Mouse (Mus musculus): ENCODE results near the gene C2cd4c. TPM values are rescaled to one million over a fixed set of nuclear protein-coding genes. Genes with fewer than 3 reads are reported as not detected.

C2cd4c gene
- total and polyA plus RNA-seq, 2 experiments from 2014 or later: not detected

DNA sequence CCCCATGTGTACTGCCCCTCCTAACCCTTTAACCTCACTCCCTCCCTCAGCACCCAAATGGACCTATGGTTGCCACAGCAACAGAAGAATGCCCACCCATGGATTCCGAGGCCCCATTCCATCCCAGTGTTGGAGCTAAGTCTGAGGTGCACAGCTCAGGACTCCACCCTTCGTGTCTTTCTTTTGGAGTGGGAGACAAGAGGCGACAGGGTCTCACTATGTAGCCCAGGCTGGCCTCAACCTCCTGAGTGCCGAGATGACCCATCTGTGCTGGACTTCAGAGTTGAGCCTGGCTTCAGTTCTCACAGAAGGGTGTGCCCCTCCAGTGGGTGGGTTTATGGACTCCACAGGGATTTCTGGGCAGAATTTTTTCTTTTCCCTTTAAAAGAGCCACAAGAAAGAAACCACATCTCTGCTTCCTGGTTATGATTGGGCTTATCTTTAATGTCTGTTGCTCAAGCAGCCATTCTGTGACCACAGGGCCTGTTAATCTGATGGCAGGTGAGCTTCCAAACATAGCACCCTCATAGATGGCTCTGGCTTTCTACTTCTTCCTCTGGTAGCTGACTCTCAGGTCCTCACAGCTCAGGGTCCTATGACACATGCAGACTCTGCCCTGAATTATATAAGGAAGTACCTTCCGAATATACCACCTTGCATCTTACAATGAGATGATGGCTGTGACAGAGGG is 26.6 kb downstream of the C2cd4c start, which contains the start of gene Theg:
Gene Theg, minus strand, starts transcription at position 271 of the 691 bp plus-strand sequence.
- Histone ChIP-seq H3K27me3 (ENCODE audit: control insufficient read depth, insufficient read depth, low read length) (no peaks in the 10 kb centered on the region), H3K4me3 (ENCODE audit: low read depth, low read length) (no peak within 1 kb of the TSS), H3K4me1 (ENCODE audit: control insufficient read depth, insufficient read depth) (no peaks in the 10 kb centered on the region), H3K9ac (replicated peaks; ENCODE audit: low read depth, low read length) (no peak within 1 kb of the TSS), H3K4me2 (ENCODE audit: low read depth, low read length) (no peak within 1 kb of the TSS), H3K9me3 (replicated peaks; ENCODE audit: control insufficient read depth, low read length) (no peaks in the 10 kb centered on the region), H3K36me3 (replicated peaks; ENCODE audit: control insufficient read depth, insufficient read depth, low read length) (no peaks in the 10 kb centered on the region), H3K27ac (ENCODE audit: low read depth) (no peak within 1 kb of the TSS)
- WGBS: 71% methylated on average over 5 of the region's 5 CpGs
- no peak for TF ChIP-seq EP300 (IDR thresholded peaks at IDR 0.05; ENCODE audit: low read depth)
- no peak for TF ChIP-seq CTCF (IDR thresholded peaks at IDR 0.05; ENCODE audit: low read depth)
- DNase-seq (ENCODE audit: low spot score) (no peak), ATAC-seq (ENCODE audit: insufficient read depth, low read depth) (no peak)

DNA sequence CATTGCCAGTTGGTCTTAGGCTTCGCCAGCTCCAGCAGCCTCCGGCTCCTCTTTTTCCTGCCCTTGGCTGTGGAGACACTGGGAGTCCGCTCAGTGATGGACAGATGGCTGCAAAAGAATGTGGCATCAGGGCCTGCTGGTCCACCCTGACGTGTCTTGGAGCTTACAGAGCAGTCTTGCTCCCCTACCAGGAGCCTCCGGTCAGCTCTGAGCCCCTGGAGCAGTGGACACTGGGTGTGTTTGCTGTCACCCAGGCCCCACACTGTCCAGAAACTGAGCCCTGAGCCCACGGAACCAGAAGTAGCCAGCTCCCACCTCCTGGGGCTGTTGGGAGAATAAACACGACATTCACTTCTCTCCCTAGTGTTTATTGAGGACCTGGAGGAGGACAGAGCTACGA is 27.6 kb downstream of the C2cd4c start:
- H3K27me3 ChIP-seq (ENCODE audit: control insufficient read depth, insufficient read depth, low read length): no peaks in the 10 kb centered on the region
- DNase-seq (ENCODE audit: low spot score) (no peak), ATAC-seq (ENCODE audit: insufficient read depth, low read depth) (no peak)
- WGBS: 64% methylated on average over 8 of the region's 8 CpGs
- no peaks in the 10 kb centered on the region for H3K9me3 ChIP-seq (replicated peaks; ENCODE audit: control insufficient read depth, low read length)
- H3K4me1 ChIP-seq (ENCODE audit: control insufficient read depth, insufficient read depth): no peaks in the 10 kb centered on the region
- TF ChIP-seq CTCF (IDR thresholded peaks at IDR 0.05; ENCODE audit: low read depth): no peak
- no peak for TF ChIP-seq EP300 (IDR thresholded peaks at IDR 0.05; ENCODE audit: low read depth)
- no peak overlapping the region for H3K27ac ChIP-seq (ENCODE audit: low read depth)
- H3K36me3 ChIP-seq (replicated peaks; ENCODE audit: control insufficient read depth, insufficient read depth, low read length): no peaks in the 10 kb centered on the region
- H3K9ac ChIP-seq (replicated peaks; ENCODE audit: low read depth, low read length): no peak overlapping the region
- no peak overlapping the region for H3K4me2 ChIP-seq (ENCODE audit: low read depth, low read length)
- H3K4me3 ChIP-seq (ENCODE audit: low read depth, low read length): no peak overlapping the region

GRCm38 (mm10) chr10:79585723-79586122 is 28.1 kb downstream of the C2cd4c start:
- 88% methylated on average over 5 of the region's 5 CpGs for WGBS

DNA sequence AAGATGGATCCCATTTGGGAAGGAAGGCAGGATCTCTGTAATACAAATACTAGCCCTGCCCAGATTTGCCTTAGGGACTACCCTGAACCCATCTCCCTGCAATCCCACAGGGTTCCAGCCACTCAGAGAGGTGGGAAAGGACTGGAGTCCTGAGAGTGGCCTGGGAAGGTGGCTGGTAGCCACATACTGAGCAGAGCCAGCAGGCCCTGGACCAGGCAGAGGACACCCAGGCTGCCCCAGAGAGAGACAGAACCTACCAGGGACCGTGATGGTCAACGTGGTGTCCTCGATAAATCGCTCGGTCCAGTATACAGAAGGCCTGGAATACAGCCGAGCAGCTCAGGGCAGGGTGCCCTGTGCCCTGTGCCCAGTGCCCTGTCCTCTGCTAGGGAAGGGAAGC is 28.7 kb downstream of the C2cd4c start:
- no peaks in the 10 kb centered on the region for H3K36me3 ChIP-seq (replicated peaks; ENCODE audit: control insufficient read depth, insufficient read depth, low read length)
- no peak overlapping the region for H3K27ac ChIP-seq (ENCODE audit: low read depth)
- no peaks in the 10 kb centered on the region for H3K9me3 ChIP-seq (replicated peaks; ENCODE audit: control insufficient read depth, low read length)
- 86% methylated on average over 6 of the region's 6 CpGs for WGBS
- no peak overlapping the region for H3K4me3 ChIP-seq (ENCODE audit: low read depth, low read length)
- H3K27me3 ChIP-seq (ENCODE audit: control insufficient read depth, insufficient read depth, low read length): no peaks in the 10 kb centered on the region
- H3K9ac ChIP-seq (replicated peaks; ENCODE audit: low read depth, low read length): no peak overlapping the region
- TF ChIP-seq CTCF (IDR thresholded peaks at IDR 0.05; ENCODE audit: low read depth) (no peak), EP300 (IDR thresholded peaks at IDR 0.05; ENCODE audit: low read depth) (no peak)
- no peaks in the 10 kb centered on the region for H3K4me1 ChIP-seq (ENCODE audit: control insufficient read depth, insufficient read depth)
- DNase-seq (ENCODE audit: low spot score) (no peak), ATAC-seq (ENCODE audit: insufficient read depth, low read depth) (no peak)
- no peak overlapping the region for H3K4me2 ChIP-seq (ENCODE audit: low read depth, low read length)

More at GRCm38 (mm10) chr10:79585723-79586122, 28.1 kb downstream of the C2cd4c start:
- H3K4me3 ChIP-seq (ENCODE audit: low read depth, low read length): no peak overlapping the region
- no peak overlapping the region for H3K27ac ChIP-seq (ENCODE audit: low read depth)
- H3K27me3 ChIP-seq (ENCODE audit: control insufficient read depth, insufficient read depth, low read length): no peaks in the 10 kb centered on the region
- no peak for TF ChIP-seq CTCF (IDR thresholded peaks at IDR 0.05; ENCODE audit: low read depth)
- TF ChIP-seq EP300 (IDR thresholded peaks at IDR 0.05; ENCODE audit: low read depth): no peak
- no peak for ATAC-seq (ENCODE audit: insufficient read depth, low read depth)
- H3K36me3 ChIP-seq (replicated peaks; ENCODE audit: control insufficient read depth, insufficient read depth, low read length): no peaks in the 10 kb centered on the region
- no peak for DNase-seq (ENCODE audit: low spot score)
- H3K9me3 ChIP-seq (replicated peaks; ENCODE audit: control insufficient read depth, low read length): no peaks in the 10 kb centered on the region
- no peaks in the 10 kb centered on the region for H3K4me1 ChIP-seq (ENCODE audit: control insufficient read depth, insufficient read depth)
- H3K9ac ChIP-seq (replicated peaks; ENCODE audit: low read depth, low read length): no peak overlapping the region
- no peak overlapping the region for H3K4me2 ChIP-seq (ENCODE audit: low read depth, low read length)

DNA sequence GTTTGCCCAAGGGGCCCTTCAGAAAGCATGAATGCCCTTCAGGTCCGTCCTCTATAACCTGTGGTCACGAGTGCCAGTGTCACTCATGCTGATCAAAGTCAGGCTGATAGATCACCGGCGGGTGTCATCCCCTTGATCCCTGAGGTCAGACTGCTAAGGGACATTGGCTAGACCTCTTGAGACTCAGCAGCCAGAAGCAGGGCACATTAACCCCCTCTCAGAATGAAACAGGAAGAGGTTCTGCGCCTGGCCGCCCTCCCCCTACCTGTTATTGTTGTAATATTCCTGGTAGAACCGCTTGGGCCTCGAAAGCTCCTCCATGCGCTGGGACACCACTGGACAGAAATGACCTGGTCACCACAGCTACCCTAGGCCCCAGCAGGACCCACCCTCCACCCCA is 29.4 kb downstream of the C2cd4c start:
- Histone ChIP-seq H3K27me3 (ENCODE audit: control insufficient read depth, insufficient read depth, low read length) (no peaks in the 10 kb centered on the region), H3K27ac (ENCODE audit: low read depth) (no peak overlapping the region), H3K4me3 (ENCODE audit: low read depth, low read length) (no peak overlapping the region), H3K9ac (replicated peaks; ENCODE audit: low read depth, low read length) (no peak overlapping the region), H3K4me2 (ENCODE audit: low read depth, low read length) (no peak overlapping the region), H3K36me3 (replicated peaks; ENCODE audit: control insufficient read depth, insufficient read depth, low read length) (no peaks in the 10 kb centered on the region), H3K9me3 (replicated peaks; ENCODE audit: control insufficient read depth, low read length) (no peaks in the 10 kb centered on the region), H3K4me1 (ENCODE audit: control insufficient read depth, insufficient read depth) (no peaks in the 10 kb centered on the region)
- TF ChIP-seq EP300 (IDR thresholded peaks at IDR 0.05; ENCODE audit: low read depth) (no peak), CTCF (IDR thresholded peaks at IDR 0.05; ENCODE audit: low read depth) (no peak)
- DNase-seq (ENCODE audit: low spot score) (no peak), ATAC-seq (ENCODE audit: insufficient read depth, low read depth) (no peak)
- 57% methylated on average over 9 of the region's 9 CpGs for WGBS

GRCm38 (mm10) chr10:79584021-79584420 is 29.8 kb downstream of the C2cd4c start:
- H3K27ac ChIP-seq (ENCODE audit: low read depth): no peak overlapping the region
- 43% methylated on average over 7 of the region's 7 CpGs for WGBS
- no peaks in the 10 kb centered on the region for H3K27me3 ChIP-seq (ENCODE audit: control insufficient read depth, insufficient read depth, low read length)
- ATAC-seq (ENCODE audit: insufficient read depth, low read depth): no peak
- TF ChIP-seq EP300 (IDR thresholded peaks at IDR 0.05; ENCODE audit: low read depth): no peak
- TF ChIP-seq CTCF (IDR thresholded peaks at IDR 0.05; ENCODE audit: low read depth): no peak
- no peaks in the 10 kb centered on the region for H3K4me1 ChIP-seq (ENCODE audit: control insufficient read depth, insufficient read depth)
- no peak for DNase-seq (ENCODE audit: low spot score)
- H3K4me2 ChIP-seq (ENCODE audit: low read depth, low read length): no peak overlapping the region
- no peak overlapping the region for H3K9ac ChIP-seq (replicated peaks; ENCODE audit: low read depth, low read length)
- no peak overlapping the region for H3K4me3 ChIP-seq (ENCODE audit: low read depth, low read length)
- H3K9me3 ChIP-seq (replicated peaks; ENCODE audit: control insufficient read depth, low read length): no peaks in the 10 kb centered on the region
- H3K36me3 ChIP-seq (replicated peaks; ENCODE audit: control insufficient read depth, insufficient read depth, low read length): no peaks in the 10 kb centered on the region
